Mouse (Mus musculus) c-Kit-negative CD71-positive TER-119-positive erythroid progenitor cells, embryonic 14.5 days (primary cell): Measurements from ENCODE around the gene Thrb.

ENCODE experiments used
- DNase-seq: peaks from one replicate; pipeline ENCODE4 v3.0.0-alpha.2; 2013; ENCODE audit warnings: low read depth, low spot score

Thrb gene

DNA sequence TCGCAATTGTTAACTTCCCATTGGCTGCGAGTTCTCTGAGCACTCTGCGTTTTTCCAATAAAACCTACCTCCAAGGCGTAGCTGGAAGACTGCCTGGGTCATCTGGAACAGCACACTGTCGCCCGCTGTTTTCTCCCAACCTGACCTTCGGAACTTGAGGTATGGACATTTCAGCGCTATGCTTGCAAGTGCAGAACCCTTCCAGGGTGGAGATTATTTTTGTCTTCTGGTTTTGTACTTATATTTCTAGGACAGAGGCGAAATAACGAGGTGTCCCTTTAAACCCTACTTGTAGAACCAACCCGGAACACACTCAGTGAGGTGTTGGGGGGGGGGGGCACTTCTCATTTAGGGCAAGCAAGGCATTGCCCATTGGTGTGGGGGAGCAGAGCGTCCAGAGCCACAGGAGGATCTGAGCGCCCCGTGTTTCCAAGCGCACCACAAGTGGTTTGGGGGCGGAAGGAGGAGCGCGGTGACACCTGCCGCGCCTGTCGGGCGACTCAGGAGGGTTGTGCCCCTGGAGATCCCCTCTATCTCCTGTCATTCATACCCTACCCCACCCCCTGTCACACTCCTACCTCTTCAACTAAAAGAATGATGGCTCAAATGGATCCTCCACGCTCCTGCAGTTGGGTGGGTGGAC is at the start of gene Thrb:
Gene Thrb (plus strand): TSS at position 576 of the 643 bp plus-strand sequence.
- no peak for DNase-seq

GRCm38 (mm10) chr14:17621671-17622070 is 38.4 kb upstream of the Thrb start:
- DNase-seq: no peak

GRCm38 (mm10) chr14:17623936-17624335 is 36.1 kb upstream of the Thrb start:
- DNase-seq: no peak

- no peak for DNase-seq
These were observed 30.8 kb upstream of the Thrb start for GRCm38 (mm10) chr14:17629215-17629614.

DNA sequence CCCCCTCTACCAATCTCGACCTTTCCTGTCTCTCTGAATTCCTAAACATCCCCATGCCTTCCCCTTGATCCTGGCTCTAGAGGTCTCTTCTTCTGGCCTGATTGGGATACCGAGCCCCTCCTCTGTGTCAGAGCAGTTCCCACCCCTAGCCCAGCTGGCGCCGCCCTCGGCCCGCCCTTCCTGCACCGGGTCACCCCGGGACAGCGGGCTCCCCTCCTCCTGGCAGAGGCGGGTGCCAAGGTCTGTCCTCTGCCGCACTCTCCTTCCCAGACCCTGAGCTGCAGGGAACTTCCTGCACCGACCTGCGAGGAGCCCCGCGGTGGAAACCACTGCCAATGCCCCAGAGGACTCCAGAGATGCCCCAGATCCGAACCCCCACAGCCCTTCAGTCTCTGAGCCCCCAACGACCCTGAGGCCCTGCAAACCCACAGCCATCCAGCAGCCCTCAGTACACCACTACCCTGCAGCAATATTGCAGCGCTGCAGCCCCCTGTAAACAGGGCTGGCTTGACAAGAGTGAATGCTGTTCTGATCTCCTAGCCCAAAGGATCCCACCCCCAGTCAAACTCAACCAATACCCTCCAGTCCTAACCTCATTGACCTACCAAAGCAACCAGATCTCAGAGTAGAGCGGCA is 27.1 kb upstream of the Thrb start:
- DNase-seq: no peak

DNA sequence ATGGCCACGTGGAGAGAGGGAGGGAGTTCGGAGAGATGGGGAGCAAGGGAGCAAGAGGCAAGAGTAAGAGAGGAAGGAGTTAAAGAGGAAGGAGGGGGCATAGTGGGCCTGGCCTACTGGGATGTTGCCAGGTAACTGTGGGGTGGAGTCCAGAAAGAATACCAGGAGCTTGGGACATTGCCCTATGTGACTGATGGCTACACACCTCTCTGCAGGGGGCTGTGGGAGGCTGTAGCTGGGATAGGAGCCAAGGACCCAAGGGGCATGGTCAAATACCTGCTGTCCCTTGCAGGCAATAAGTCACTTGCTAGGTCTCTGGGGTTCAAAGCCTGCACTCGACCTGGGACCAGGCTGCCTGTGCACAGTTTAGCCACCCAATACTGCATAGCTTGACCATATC is 23.1 kb upstream of the Thrb start:
- DNase-seq: no peak

- DNase-seq: no peak
These were observed 18.3 kb upstream of the Thrb start for GRCm38 (mm10) chr14:17641770-17642169.

DNA sequence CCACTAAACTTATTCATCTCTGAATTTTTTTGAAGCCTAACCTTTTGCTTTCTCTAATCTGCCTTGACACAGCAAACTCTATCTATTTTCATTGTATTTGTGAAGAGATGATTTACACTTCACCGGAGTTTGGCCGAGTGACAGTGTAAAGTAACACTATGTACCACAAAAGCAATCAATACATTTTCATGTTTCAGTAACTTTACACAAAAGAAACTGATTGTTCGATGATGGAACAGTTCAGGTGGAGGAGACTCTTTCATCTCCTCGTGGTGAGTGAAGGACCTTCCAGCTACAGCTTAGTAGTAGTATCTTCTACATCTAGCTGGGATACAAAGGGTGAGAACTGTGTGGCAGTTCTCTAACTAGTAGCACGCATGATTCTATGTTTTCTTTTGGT is 5.0 kb upstream of the Thrb start:
- no peak for DNase-seq

- DNase-seq: no peak
These were observed 1.0 kb upstream of the Thrb start for GRCm38 (mm10) chr14:17659031-17659430.

DNA sequence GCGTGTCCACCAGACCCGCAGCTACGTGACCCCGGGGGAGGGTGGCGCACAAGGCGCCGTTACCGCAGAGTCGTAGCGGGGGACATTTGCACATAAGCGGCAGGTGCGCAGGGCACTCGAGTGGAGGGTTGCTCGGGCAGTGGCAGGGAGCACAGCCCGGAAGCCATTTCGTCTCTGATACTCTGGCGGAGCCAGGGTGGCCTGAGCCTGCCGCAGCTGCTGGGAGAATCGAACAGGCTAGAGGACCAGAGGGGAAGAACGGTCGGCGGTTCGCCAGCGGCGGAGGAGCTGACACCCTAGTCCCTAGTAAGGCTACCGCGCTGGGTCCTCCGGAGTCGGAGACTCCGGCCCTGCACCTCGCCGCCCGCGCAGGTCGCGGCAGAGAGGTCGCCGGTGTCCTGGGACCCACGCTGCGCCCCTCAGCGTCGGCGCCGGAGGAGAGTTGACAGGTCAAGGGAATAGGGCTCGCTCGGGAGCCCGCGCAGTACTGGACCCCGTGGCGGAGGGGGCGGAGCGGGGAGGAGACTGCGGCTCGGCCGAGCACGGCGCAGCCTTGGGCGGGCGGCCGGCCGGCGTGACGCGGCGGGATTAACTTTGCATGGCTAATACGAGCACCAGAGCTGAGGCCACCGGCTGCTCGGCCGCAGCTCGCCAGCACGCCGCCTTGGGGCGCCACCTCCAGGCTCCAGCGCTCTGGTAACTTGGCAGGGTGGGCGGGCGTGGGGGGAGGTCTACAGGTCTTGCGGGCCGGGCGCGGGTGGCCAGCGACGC is 453 bp downstream of the Thrb start:
- no peak for DNase-seq

DNA sequence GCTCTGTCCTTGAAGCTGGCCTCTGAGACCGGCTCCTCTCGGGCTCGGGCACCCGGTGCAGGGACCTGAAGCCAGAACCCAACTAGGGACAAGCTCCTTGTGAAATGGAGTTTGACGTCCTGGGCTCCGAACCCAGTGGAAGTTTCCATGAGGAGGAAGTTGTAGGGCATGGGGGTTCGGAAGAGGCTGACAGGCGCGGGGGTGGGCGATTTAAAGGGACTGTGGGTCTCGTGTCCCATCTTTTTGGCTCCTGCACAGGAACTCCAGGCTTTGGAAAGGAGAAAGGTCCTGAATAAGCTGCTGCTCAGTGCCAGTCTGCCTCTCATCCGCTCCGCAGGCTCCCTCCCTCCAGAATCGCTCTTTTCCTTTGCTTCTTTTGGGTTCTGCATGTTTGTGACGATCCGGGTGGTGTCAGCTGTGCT is 1.1 kb downstream of the Thrb start:
- DNase-seq: no peak

GRCm38 (mm10) chr14:17662087-17662486 is 2.0 kb downstream of the Thrb start:
- DNase-seq: no peak

- no peak for DNase-seq
These were observed 14.3 kb downstream of the Thrb start for GRCm38 (mm10) chr14:17674335-17674734.

DNA sequence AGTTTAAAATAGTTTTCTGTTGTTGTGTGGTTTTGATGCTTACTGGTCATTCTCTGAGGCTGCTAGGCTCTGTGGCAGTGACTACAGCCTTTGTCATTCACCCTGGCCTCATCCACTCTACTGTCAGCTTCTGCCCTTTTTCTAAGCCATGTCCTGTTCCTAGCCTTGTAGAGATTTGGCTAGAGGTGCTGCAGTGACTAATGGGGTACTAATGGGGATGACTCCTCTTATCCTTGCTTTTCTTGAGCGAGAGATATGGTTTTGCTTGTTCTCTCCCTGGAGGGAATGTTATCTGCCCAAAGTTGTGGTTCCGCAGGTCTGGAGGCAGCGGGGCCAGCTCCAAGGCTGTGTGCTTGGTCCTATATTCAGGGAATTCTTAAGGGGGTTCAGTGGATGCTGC is 15.2 kb downstream of the Thrb start:
- no peak for DNase-seq

GRCm38 (mm10) chr14:17681479-17681878 is 21.4 kb downstream of the Thrb start:
- DNase-seq: no peak

GRCm38 (mm10) chr14:17684881-17685280 is 24.8 kb downstream of the Thrb start:
- DNase-seq: no peak

DNA sequence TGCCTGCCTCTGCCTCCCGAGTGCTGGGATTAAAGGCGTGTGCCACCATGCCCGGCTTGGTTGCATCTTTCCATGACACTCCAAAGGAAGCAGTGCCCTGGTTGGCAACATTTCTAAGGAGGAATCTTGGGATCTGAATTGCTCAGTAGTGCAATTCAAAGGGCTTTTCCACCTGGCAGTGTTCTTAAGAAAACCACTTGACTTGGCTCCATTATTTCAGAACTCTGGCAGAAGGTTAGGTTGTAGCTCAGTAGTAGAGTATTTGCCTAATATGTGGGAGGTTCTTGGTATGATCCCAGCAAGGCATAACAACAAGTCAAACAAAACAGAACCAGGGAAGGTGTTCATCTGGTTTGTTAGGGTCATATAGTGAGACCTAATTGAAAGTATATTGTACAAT is 25.4 kb downstream of the Thrb start:
- no peak for DNase-seq

DNA sequence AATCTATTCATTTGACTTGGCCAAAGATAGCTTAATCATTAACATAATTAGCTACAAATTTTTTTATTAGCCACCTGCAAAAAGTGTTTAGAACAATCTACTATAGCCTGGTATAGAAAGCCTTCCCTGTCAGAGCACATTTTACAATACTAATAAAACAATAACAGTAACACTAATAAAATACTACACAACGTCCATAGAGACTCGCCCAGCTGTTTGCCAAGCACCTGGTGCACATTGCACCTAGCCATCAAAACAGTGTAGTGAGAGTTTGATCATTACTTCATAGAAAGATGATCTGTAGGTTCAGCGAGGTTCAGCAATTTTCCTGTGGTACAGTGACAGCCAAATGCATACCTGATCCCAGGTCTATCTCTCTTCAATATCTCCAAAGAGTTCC is 26.9 kb downstream of the Thrb start:
- no peak for DNase-seq

GRCm38 (mm10) chr14:17691246-17691645 is 31.2 kb downstream of the Thrb start:
- DNase-seq: no peak

DNA sequence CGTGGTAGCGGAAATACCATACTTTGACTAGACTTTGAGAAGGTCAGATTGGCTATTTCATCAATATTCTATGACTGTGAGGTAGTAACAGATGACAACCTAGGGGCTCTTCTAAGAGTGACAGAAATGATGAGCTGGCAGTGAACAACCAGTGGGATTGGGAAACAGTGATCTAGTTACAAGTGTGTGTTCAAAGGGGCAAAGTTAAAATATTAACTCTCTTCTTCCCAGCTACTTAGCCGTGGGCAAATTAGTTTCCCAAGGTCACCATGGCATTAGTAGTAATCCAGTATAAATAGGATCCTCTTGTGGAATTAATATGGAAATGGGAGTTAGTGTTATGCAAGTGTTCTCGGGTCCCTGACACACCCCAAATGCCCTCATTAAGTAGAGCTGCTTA is 35.5 kb downstream of the Thrb start:
- DNase-seq: no peak

DNA sequence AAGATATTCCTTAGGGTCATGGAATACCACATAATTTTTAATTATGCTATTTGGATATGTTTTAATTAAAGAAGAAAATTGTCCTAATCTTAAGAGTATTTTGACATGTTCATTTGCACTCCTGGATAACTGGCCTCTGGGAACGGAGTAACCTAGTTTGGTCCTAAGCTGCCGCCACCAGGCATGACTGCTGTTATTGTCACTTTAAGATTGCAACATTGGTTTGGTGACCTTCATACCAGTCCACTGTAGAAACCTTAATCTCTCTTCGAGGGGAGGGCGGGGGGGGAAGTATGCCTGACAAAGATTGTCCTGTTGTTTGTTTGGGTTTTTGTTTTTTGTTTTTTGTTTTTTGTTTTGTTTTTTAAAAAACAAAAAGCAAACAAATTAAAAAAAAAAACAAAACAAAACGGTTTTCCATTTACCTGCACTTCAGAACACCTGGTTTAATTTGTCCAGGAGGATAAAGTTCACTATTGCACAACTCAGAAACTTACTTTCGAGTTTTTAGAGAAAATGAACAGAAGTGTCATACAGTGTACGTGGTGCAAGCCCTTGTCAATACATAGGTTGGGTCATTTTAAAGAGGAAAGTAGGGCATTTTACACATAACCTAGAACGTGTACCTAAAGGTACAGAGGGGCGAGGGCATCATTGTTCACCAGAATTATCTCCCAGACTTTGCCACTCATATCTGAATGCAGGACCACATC is 38.0 kb downstream of the Thrb start:
- no peak for DNase-seq

- DNase-seq: no peak
These were observed 40.2 kb downstream of the Thrb start for GRCm38 (mm10) chr14:17700228-17700627.
